Mouse (Mus musculus): ENCODE data around the gene Gm2310. TPM values are rescaled to one million over a fixed set of nuclear protein-coding genes. Genes with fewer than 3 reads are reported as not detected.

Gene Gm2310
- not detected for polyA plus RNA-seq (2014; fragmentation: Illumina TruSeq; extraction: RNeasy Lipid Tissue Mini Kit (QIAGEN cat#74804))

GRCm38 (mm10) chr15:8519853-8520252 is at the start of gene Gm2310:
Gene Gm2310, minus strand, starts transcription at chr15:8519953.

Other genes with a start within 250 kb of the Gm2310 start
- gene Nipbl, start 75.5 kb downstream of the Gm2310 start, polyA plus RNA-seq (2014; fragmentation: Illumina TruSeq; extraction: RNeasy Lipid Tissue Mini Kit (QIAGEN cat#74804)): 137 TPM
- gene Slc1a3, start 190.8 kb upstream of the Gm2310 start, polyA plus RNA-seq (2014; fragmentation: Illumina TruSeq; extraction: RNeasy Lipid Tissue Mini Kit (QIAGEN cat#74804)): 31.8 TPM

Data from ovary, adult 10 weeks (tissue).